Mouse (Mus musculus) heart, postnatal 0 days (tissue): ENCODE measurements around the gene Pigt.

Experiments used
- CTCF ChIP-seq: IDR thresholded peaks from 2 replicates; pipeline ENCODE4 v1.5.1; 2016; ENCODE audit warnings: antibody characterized with exemption, control low read depth, low read depth
- EP300 ChIP-seq: IDR thresholded peaks from 2 replicates; pipeline ENCODE4 v1.6.1; 2016; ENCODE audit warnings: antibody characterized with exemption, low read depth

DNA sequence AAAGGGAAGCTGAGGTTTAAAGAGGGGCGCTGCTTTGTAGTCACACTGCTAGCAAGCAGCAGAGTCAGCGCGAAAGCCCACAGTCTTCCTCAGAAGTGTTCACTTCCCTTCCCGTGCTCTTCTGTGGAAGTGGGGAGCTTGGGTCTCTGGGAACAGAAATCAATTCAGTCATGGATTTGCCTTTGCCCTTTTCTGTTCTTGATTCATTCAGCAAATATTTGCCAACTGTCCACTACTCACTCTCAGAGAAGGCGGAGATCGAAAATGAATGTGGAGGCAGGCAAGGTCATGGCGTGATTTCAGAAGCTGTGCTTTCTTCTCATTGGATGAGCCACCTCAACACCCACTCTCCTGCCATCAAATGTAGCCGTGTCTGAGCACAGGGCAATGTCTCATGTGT lies 38.8 kb upstream of the Pigt start:
- TF ChIP-seq CTCF = no peak
- no peak for TF ChIP-seq EP300
